Mouse (Mus musculus) kidney, embryonic 15.5 days (tissue): ENCODE measurements at regions not wholly inside any gene's neighbourhood (a gene's known extent, or its start where the extent isn't known, plus 50 kb on each side); places are given as distances from the start of the nearest gene placed in this dataset.
A peak's percentile ranks its signal among the peaks of the same experiment; 100 is the strongest.

Experiments
- ATAC-seq: fragments of 200-750 bp; cut with Nextera tagmentation; replicated peaks from 2 replicates; pipeline ENCODE4 v1.8.0; 2017; ENCODE audit warnings: moderate TSS enrichment; ENCODE audit not compliant: low FRiP score
- H3K27ac ChIP-seq: fragments of 300-500 bp; sonication (generic); 2 replicates; pipeline ENCODE4 v1.5.1; 2015; ENCODE audit warnings: mild to moderate bottlenecking, inconsistent platforms
- H3K27me3 ChIP-seq: fragments of 300-500 bp; sonication (generic); 2 replicates; pipeline ENCODE4 v1.6.1; 2015; ENCODE audit warnings: inconsistent platforms
- H3K36me3 ChIP-seq: fragments of 300-500 bp; sonication (generic); 2 replicates; pipeline ENCODE4 v1.6.1; 2015; ENCODE audit warnings: inconsistent platforms
- H3K4me1 ChIP-seq: fragments of 300-500 bp; sonication (generic); 2 replicates; pipeline ENCODE4 v1.6.1; 2015; ENCODE audit warnings: inconsistent platforms
- H3K4me2 ChIP-seq: fragments of 300-500 bp; sonication (generic); 2 replicates; pipeline ENCODE4 v1.6.1; 2015; ENCODE audit warnings: moderate library complexity, mild to moderate bottlenecking, inconsistent platforms
- H3K4me3 ChIP-seq: fragments of 300-500 bp; sonication (generic); replicated peaks from 2 replicates; pipeline ENCODE4 v1.5.1; 2015; ENCODE audit warnings: mild to moderate bottlenecking, inconsistent platforms
- H3K9ac ChIP-seq: fragments of 300-500 bp; sonication (generic); 2 replicates; pipeline ENCODE4 v1.6.1; 2015; ENCODE audit warnings: mild to moderate bottlenecking, inconsistent platforms
- H3K9me3 ChIP-seq: fragments of 300-500 bp; sonication (generic); replicated peaks from 2 replicates; pipeline ENCODE4 v1.6.1; 2016; ENCODE audit warnings: inconsistent platforms
- WGBS: fragments of 180-500 bp; shearing (Covaris S2); methylation state at CpG from one replicate; pipeline ENCODE4 v1.1.7; 2015; ENCODE audit warnings: mixed read lengths; 5-methylcytosine and 5-hydroxymethylcytosine counted together

DNA sequence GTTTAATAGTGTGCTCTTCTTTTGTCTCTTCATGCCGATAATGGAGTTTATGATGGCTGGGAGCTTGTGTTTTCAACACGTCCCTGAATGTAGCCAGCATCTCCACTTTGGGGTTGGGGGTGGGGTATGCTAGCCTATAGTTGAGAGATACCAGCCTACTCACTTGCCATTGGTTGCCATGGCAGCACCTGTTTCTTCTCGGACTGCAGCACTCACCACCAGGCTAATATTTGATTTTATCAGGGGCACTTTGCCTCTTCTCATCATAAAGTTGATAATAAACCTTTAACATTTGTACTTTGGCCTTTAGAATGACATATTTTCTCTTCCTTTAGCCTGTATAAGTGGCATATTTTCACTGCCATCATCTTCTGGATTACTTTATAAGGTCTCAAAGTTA, 168.9 kb upstream of the Rasgrp1 start:
- ATAC-seq = no peak
- Histone ChIP-seq H3K27me3 (no peaks in the 10 kb centered on the region), H3K9ac (no peak overlapping the region), H3K4me3 (no peak overlapping the region), H3K36me3 (no peaks in the 10 kb centered on the region), H3K4me1 (no peaks in the 10 kb centered on the region), H3K4me2 (no peak overlapping the region), H3K27ac (no peak overlapping the region), H3K9me3 (no peaks in the 10 kb centered on the region)
- 69% methylated on average over 3 of the region's 3 CpGs for WGBS

DNA sequence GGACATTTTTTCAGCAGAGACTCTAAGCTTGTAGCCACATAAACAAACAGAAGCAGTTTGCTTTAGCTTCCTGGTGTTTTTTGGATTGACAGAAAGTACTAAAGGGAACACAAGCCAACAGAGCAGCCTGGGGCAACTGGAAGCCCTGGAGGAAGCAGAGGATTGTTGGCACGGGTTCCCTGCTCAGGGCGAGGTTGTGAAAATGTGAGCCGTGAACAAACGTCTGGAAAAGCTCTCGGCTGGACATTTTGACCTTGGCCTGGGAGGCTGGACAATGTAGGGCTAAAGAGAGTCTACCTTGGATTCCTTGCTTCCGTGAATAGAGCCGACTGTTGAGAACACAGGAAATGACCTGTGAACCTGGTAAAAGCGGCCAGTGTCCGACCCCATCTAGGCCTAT, 169.8 kb upstream of the Rasgrp1 start:
- no peak for ATAC-seq
- no peaks in the 10 kb centered on the region for H3K9me3 ChIP-seq
- H3K9ac ChIP-seq = no peak overlapping the region
- WGBS = 46% methylated on average over 9 of the region's 9 CpGs
- no peaks in the 10 kb centered on the region for H3K27me3 ChIP-seq
- H3K4me2 ChIP-seq = no peak overlapping the region
- no peaks in the 10 kb centered on the region for H3K36me3 ChIP-seq
- no peak overlapping the region for H3K4me3 ChIP-seq
- H3K27ac ChIP-seq = no peak overlapping the region
- H3K4me1 ChIP-seq = no peaks in the 10 kb centered on the region

DNA sequence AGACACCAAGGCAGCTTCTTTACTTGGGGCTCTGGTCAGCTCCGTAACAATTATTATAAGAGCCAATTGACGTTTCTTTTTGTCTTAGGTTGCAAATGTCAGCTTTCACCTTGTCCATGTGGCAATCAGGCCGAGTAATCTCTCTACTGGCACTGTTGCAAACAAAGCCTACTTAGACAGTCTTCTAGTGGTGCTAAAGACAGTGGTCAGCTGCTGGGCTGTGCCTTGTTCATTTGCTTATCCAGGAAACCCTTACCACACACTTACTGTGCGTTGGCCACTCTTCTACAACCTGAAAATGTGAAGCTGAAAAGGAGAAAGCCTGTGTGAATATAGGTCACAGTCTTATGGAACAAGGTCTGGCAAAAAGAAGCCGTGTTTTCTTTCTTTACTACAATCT, 181.6 kb upstream of the Rasgrp1 start:
- H3K9me3 ChIP-seq = no peaks in the 10 kb centered on the region
- no peak overlapping the region for H3K9ac ChIP-seq
- 86% methylated on average over 5 of the region's 5 CpGs for WGBS
- H3K4me1 ChIP-seq = no peaks in the 10 kb centered on the region
- H3K36me3 ChIP-seq = no peaks in the 10 kb centered on the region
- no peak overlapping the region for H3K4me2 ChIP-seq
- no peaks in the 10 kb centered on the region for H3K27me3 ChIP-seq
- no peak for ATAC-seq
- no peak overlapping the region for H3K4me3 ChIP-seq
- H3K27ac ChIP-seq = no peak overlapping the region

DNA sequence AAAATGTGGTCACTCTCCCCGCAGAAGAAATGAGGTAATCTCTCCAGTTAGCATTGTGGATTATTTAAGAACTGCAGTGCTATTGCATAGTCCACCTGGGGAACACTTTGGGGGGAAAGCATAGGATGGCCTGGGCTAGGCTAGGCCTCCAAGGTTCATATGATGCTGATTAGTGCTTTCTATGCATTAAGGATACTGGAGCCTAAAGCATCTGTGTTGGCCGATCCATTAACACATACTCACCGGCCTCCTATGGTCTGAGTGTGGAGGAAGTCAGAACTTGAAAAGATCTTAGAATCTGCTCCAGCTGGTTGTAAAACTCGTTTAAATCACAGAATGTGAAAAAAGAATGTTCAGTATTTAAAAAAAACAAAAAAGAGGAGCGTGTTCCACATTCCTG, 196.1 kb upstream of the Rasgrp1 start:
- WGBS = 65% methylated on average over 5 of the region's 5 CpGs
- H3K4me2 ChIP-seq = no peak overlapping the region
- no peak overlapping the region for H3K4me3 ChIP-seq
- H3K4me1 ChIP-seq = 0 out of 2 replicates have a peak, but pooled peaks cover 3% of the 10 kb centered on the region
- H3K9me3 ChIP-seq = no peaks in the 10 kb centered on the region
- no peaks in the 10 kb centered on the region for H3K27me3 ChIP-seq
- no peaks in the 10 kb centered on the region for H3K36me3 ChIP-seq
- H3K9ac ChIP-seq = no peak overlapping the region
- H3K27ac ChIP-seq = peak overlapping the region; percentile 41; the same call in 1 of the 2 replicates
- no peak for ATAC-seq

DNA sequence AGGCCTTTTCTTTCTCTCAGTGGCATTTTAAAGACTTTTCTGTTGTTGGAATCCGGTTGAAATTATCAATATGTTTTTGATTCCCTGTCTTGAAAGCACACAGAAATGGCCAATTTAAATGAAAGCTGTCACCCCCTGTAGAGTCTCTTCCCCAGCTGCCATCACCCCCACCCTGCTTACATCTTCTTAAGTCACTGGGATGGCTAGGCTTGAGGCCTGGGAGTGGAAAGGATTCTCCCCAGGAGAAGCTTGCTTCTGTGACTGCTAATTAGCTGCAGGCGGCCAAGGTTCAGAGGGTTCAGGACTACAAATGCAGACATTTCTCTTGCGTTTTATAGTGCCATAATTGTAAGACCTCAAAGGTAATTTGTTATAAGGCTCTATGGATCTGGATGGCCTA, 196.5 kb upstream of the Rasgrp1 start:
- WGBS = 66% methylated on average over 3 of the region's 3 CpGs
- Histone ChIP-seq H3K9ac (no peak overlapping the region), H3K9me3 (no peaks in the 10 kb centered on the region), H3K27ac (peak overlapping the region; percentile 41), H3K4me1 (0 out of 2 replicates have a peak, but pooled peaks cover 3% of the 10 kb centered on the region), H3K4me3 (no peak overlapping the region), H3K36me3 (no peaks in the 10 kb centered on the region), H3K27me3 (no peaks in the 10 kb centered on the region), H3K4me2 (no peak overlapping the region)
- ATAC-seq = no peak

DNA sequence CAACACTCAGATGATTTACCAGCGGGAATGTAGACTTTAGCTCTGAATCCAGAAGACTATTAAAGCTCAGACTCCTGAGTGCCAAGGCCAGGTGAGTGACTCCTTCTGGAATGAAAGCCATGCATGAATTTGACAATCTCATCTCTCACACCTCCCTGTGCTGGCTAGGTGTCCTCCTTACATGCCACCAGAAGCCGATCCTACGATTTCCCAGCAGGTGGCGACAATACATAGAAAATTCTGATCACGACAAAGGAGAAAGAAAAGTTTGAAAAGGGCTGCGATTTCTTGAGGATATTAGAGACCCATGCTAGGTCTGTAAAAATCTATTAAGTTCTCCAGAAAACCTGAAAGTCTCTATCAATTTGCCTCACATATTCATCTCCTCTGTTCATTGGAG, 198.7 kb upstream of the Rasgrp1 start:
- Histone ChIP-seq H3K27me3 (no peaks in the 10 kb centered on the region), H3K9ac (no peak overlapping the region), H3K27ac (no peak overlapping the region), H3K4me3 (no peak overlapping the region), H3K9me3 (no peaks in the 10 kb centered on the region), H3K4me2 (no peak overlapping the region), H3K36me3 (no peaks in the 10 kb centered on the region), H3K4me1 (0 out of 2 replicates have a peak, but pooled peaks cover 3% of the 10 kb centered on the region)
- ATAC-seq = 0 out of 2 replicates have a peak, but pooled peaks have one; percentile 29
- 13% methylated on average over 6 of the region's 6 CpGs for WGBS

DNA sequence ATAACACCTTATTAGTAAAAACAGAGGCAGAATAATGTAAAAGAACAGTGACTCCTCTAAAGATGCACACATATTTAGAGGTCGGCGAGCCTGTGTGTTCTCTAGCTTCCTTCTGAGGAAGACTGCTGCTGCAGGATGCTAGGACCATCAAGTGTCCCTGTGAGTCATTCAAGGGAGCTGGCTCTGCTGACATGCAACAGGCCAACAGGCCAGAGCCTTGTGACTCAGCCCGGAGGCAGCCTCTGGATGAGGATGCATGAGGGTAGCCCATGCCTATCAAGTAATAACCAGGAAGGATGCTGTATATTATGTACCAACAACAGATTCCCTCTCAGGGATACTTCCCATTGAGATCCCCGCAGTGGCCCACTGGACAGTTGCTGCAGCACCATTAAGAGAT, 199.5 kb upstream of the Rasgrp1 start:
- Histone ChIP-seq H3K4me1 (0 out of 2 replicates have a peak, but pooled peaks cover 3% of the 10 kb centered on the region), H3K36me3 (no peaks in the 10 kb centered on the region), H3K4me2 (no peak overlapping the region), H3K9ac (no peak overlapping the region), H3K4me3 (no peak overlapping the region), H3K27ac (no peak overlapping the region), H3K27me3 (no peaks in the 10 kb centered on the region), H3K9me3 (no peaks in the 10 kb centered on the region)
- 81% methylated on average over 4 of the region's 4 CpGs for WGBS
- ATAC-seq = no peak; the same call in 1 of the 2 replicates

DNA sequence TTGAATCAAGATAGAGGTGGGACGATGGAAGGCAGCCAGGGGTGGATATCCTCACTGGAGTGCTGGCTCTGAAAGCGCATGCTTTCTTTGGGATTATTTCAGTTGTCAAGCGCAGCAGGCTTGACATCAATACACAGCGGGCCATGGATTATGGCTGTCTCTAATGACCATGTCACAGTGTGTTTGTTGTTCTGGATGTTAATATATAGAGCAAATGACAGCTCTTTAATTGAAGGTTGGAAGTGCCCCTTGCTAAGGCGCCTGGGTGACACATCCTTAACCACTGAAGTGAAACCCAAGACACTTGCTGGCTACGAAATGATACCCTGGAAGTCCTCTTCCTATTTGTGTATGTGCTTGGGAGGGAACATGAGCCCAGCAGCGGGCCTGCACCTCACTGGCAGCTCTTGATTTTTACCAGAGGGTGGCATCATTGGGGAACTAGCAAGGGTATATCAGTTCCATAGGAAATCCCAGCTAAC, 200.5 kb upstream of the Rasgrp1 start:
- no peak overlapping the region for H3K4me3 ChIP-seq
- H3K4me2 ChIP-seq = no peak overlapping the region
- H3K9me3 ChIP-seq = no peaks in the 10 kb centered on the region
- H3K27ac ChIP-seq = no peak overlapping the region
- no peaks in the 10 kb centered on the region for H3K36me3 ChIP-seq
- ATAC-seq = peak; percentile 79
- WGBS = 37% methylated on average over 7 of the region's 7 CpGs
- 0 out of 2 replicates have a peak, but pooled peaks cover 3% of the 10 kb centered on the region for H3K4me1 ChIP-seq
- no peak overlapping the region for H3K9ac ChIP-seq
- no peaks in the 10 kb centered on the region for H3K27me3 ChIP-seq

DNA sequence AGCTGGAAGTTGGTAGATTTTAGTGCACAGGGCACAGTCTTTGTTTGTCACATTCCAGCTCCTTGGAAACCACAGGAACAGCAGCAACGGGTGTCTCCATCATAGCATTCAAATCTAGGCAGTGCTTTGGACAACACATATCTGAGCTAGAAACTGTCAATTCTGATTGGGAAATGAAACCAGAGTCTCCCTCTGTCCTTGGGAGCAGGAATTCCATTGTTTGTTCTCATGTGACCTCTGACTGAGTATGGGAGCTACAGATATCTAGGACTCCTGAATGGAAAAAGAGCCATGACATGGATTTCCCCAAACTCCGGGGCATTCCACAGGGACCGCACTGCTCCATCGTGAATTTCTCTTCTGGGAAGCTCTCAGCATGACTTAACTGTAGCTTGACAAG, 205.5 kb upstream of the Rasgrp1 start:
- no peak overlapping the region for H3K4me3 ChIP-seq
- no peak for ATAC-seq
- no peaks in the 10 kb centered on the region for H3K9me3 ChIP-seq
- WGBS = 76% methylated on average over 4 of the region's 4 CpGs
- no peak overlapping the region for H3K4me2 ChIP-seq
- no peaks in the 10 kb centered on the region for H3K36me3 ChIP-seq
- H3K27me3 ChIP-seq = no peaks in the 10 kb centered on the region
- no peak overlapping the region for H3K9ac ChIP-seq
- H3K27ac ChIP-seq = no peak overlapping the region
- H3K4me1 ChIP-seq = no peaks in the 10 kb centered on the region

DNA sequence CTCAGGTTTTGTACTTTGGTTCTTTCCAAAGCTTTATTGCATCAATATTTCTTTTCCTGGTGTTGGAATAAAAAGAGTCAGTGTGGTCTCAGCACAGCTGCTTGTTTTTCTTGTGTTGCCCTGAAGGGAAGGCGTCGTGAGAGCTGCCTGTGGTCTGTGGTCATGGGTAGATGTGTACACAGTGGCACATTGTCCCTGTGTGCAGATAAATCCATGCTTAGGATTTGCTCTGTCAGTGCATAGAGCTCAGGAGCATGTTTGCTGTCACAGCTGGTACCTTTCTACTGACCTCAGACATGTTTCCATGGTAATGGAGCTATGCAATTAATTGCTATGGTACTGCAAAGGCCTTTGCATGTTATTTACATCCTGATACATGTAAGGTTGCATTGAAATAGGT, 213.5 kb upstream of the Rasgrp1 start:
- WGBS = 60% methylated on average over 2 of the region's 2 CpGs
- no peak overlapping the region for H3K27ac ChIP-seq

DNA sequence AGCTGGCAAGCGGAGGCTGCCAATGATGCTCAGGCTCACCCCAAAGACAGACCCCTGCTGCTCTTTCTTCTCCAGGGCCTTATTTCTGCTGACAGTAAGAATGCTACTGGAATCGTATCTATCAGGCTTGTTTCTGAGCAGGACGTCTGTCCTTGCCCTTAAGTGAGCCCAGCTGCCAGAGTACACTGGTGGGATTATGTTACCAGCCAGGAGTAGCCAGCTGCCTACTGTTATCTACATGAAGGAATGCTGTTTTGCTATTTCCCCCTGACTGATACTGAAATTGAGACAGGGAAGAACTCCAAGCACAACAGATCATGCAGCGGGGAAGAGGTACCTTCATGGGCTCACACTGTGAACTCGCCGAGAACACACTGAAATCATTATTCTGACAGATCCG, 228.2 kb upstream of the Rasgrp1 start:
- Histone ChIP-seq H3K9me3 (no peaks in the 10 kb centered on the region), H3K4me1 (peaks cover 5% of the 10 kb centered on the region; the same call in 1 of the 2 replicates), H3K4me3 (no peak overlapping the region), H3K9ac (no peak overlapping the region), H3K27me3 (no peaks in the 10 kb centered on the region), H3K36me3 (no peaks in the 10 kb centered on the region), H3K27ac (no peak overlapping the region; the same call in 1 of the 2 replicates), H3K4me2 (no peak overlapping the region)
- 55% methylated on average over 7 of the region's 7 CpGs for WGBS
- ATAC-seq = peak; percentile 79

More for the DNA sequence above, 213.5 kb upstream of the Rasgrp1 start:
- H3K36me3 ChIP-seq = no peaks in the 10 kb centered on the region
- no peak overlapping the region for H3K4me3 ChIP-seq
- H3K27me3 ChIP-seq = no peaks in the 10 kb centered on the region
- H3K9me3 ChIP-seq = no peaks in the 10 kb centered on the region
- ATAC-seq = no peak
- no peaks in the 10 kb centered on the region for H3K4me1 ChIP-seq
- H3K4me2 ChIP-seq = no peak overlapping the region
- H3K9ac ChIP-seq = no peak overlapping the region

DNA sequence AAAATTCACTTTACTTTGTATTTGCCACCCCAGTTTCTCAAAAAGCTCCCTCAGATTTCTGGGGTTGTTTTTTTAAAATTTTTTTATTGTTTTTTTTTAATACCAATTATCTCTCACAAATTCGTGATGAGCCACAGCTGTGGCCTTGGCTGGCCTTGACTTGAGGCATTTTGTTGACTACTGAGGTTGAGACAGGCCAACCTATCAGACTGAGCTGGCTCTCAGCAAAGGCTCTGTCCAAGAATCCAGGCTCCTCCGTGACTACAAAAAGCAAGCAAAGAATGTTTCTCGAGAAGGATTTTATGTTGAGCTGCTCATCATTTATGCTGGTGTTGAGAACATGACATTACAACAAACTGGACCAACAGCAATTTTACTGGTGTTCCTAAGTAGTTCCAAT, 244.6 kb upstream of the Rasgrp1 start:
- WGBS = 55% methylated on average over 3 of the region's 3 CpGs
- ATAC-seq = no peak
- Histone ChIP-seq H3K4me1 (no peaks in the 10 kb centered on the region), H3K4me3 (no peak overlapping the region), H3K27ac (peak overlapping the region; percentile 56; the same call in 1 of the 2 replicates), H3K9me3 (no peaks in the 10 kb centered on the region), H3K4me2 (no peak overlapping the region), H3K27me3 (no peaks in the 10 kb centered on the region), H3K9ac (no peak overlapping the region), H3K36me3 (no peaks in the 10 kb centered on the region)

DNA sequence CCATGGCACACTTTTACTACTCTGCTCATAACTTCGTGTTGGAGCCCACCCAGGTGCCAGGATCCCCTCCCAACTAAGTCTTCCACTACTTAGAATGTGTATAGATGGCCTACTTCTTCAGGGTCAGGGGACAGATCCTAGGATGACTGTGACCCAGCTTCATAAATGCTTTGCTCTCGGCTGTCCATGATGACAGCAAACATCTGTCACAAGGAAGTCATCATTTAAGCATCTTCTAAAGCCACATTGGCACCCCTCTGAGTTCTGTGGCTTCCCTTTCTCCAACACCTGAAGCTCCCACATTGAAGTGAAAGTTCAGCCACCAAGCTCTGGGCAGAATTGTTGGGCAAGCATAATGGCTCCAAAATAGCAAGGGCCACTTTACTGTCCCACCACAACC, 252.2 kb upstream of the Rasgrp1 start:
- Histone ChIP-seq H3K4me1 (no peaks in the 10 kb centered on the region), H3K9me3 (no peaks in the 10 kb centered on the region), H3K27me3 (no peaks in the 10 kb centered on the region), H3K4me2 (no peak overlapping the region), H3K9ac (no peak overlapping the region), H3K4me3 (no peak overlapping the region), H3K36me3 (no peaks in the 10 kb centered on the region), H3K27ac (no peak overlapping the region)
- WGBS = 53% methylated on average over 2 of the region's 2 CpGs
- ATAC-seq = no peak
